Mouse (Mus musculus) heart, embryonic 13.5 days (tissue): ENCODE results near the gene Fmnl2. TPM values are rescaled to one million over a fixed set of nuclear protein-coding genes. Genes with fewer than 3 reads are reported as not detected.

Experiments used
- ATAC-seq: fragments of 200-750 bp; cut with Nextera tagmentation; 2 replicates; pipeline ENCODE4 v1.8.0; 2017; ENCODE audit warnings: moderate TSS enrichment; ENCODE audit not compliant: insufficient number of reproducible peaks, low FRiP score, low TSS enrichment; ENCODE audit errors: extremely low read depth
- H3K27ac ChIP-seq: fragments of 300-500 bp; sonication (generic); replicated peaks from 2 replicates; pipeline ENCODE4 v1.5.1; 2015; ENCODE audit warnings: moderate library complexity, mild to moderate bottlenecking, inconsistent platforms
- H3K27me3 ChIP-seq: fragments of 300-500 bp; sonication (generic); replicated peaks from 2 replicates; pipeline ENCODE4 v1.6.1; 2015; ENCODE audit warnings: mild to moderate bottlenecking, inconsistent platforms
- H3K36me3 ChIP-seq: fragments of 300-500 bp; sonication (generic); 2 replicates; pipeline ENCODE4 v1.6.1; 2015; ENCODE audit warnings: mild to moderate bottlenecking, inconsistent platforms
- H3K4me1 ChIP-seq: fragments of 300-500 bp; sonication (generic); 2 replicates; pipeline ENCODE4 v1.6.1; 2015; ENCODE audit warnings: inconsistent platforms
- H3K4me2 ChIP-seq: fragments of 300-500 bp; sonication (generic); 2 replicates; pipeline ENCODE4 v1.6.1; 2015; ENCODE audit warnings: inconsistent platforms, mild to moderate bottlenecking, moderate library complexity
- H3K4me3 ChIP-seq: fragments of 300-500 bp; sonication (generic); 2 replicates; pipeline ENCODE4 v1.5.1; 2015; ENCODE audit warnings: moderate library complexity, mild to moderate bottlenecking, inconsistent platforms
- H3K9ac ChIP-seq: fragments of 300-500 bp; sonication (generic); 2 replicates; pipeline ENCODE4 v1.6.1; 2015; ENCODE audit warnings: inconsistent platforms, mild to moderate bottlenecking, moderate library complexity
- H3K9me3 ChIP-seq: fragments of 300-500 bp; sonication (generic); 2 replicates; pipeline ENCODE4 v1.6.1; 2016; ENCODE audit warnings: inconsistent platforms
- WGBS: fragments of 180-500 bp; shearing (Covaris S2); methylation state at CpG from one replicate; pipeline ENCODE4 v1.1.7; 2015; ENCODE audit warnings: mixed read lengths; 5-methylcytosine and 5-hydroxymethylcytosine counted together
- polyA plus RNA-seq: library from polyadenylated mRNA; unstranded; fragments of >200 nt; fragmentation: Nextera tagmentation; extraction: Ambion mirVana; gene quantifications from 2 replicates; pipeline ENCODE4 v1.2.1, GENCODE M21; 2015

Gene Fmnl2
- polyA plus RNA-seq, 1 experiment from 2014 or later, result 1.2 TPM

- Histone ChIP-seq H3K36me3 (no peaks in the 10 kb centered on the region), H3K27ac (no peak overlapping the region), H3K9ac (no peak overlapping the region), H3K4me1 (no peaks in the 10 kb centered on the region), H3K9me3 (no peaks in the 10 kb centered on the region), H3K4me3 (no peak overlapping the region), H3K27me3 (no peaks in the 10 kb centered on the region), H3K4me2 (no peak overlapping the region)
- WGBS, result 76% methylated on average over 3 of the region's 3 CpGs
- ATAC-seq, result no peak
Observed at GRCm38 (mm10) chr2:53088744-53089143, 231.1 kb downstream of the Fmnl2 start.

- Histone ChIP-seq H3K4me2 (no peak overlapping the region), H3K27me3 (no peaks in the 10 kb centered on the region), H3K4me1 (no peaks in the 10 kb centered on the region), H3K9me3 (no peaks in the 10 kb centered on the region), H3K27ac (no peak overlapping the region), H3K9ac (no peak overlapping the region), H3K4me3 (no peak overlapping the region), H3K36me3 (no peaks in the 10 kb centered on the region)
- WGBS, result 79% methylated on average over 9 of the region's 9 CpGs
- no peak for ATAC-seq
Observed at GRCm38 (mm10) chr2:53095031-53095430, 237.4 kb downstream of the Fmnl2 start.

- ATAC-seq, result no peak
- no peaks in the 10 kb centered on the region for H3K9me3 ChIP-seq
- H3K9ac ChIP-seq, result no peak overlapping the region
- no peak overlapping the region for H3K4me2 ChIP-seq
- 89% methylated on average over 3 of the region's 3 CpGs for WGBS
- no peaks in the 10 kb centered on the region for H3K4me1 ChIP-seq
- no peaks in the 10 kb centered on the region for H3K36me3 ChIP-seq
- H3K4me3 ChIP-seq, result no peak overlapping the region
- no peaks in the 10 kb centered on the region for H3K27me3 ChIP-seq
- H3K27ac ChIP-seq, result no peak overlapping the region
Observed at GRCm38 (mm10) chr2:53095489-53095888, 237.8 kb downstream of the Fmnl2 start.

GRCm38 (mm10) chr2:53100093-53100492 is 242.4 kb downstream of the Fmnl2 start:
- Histone ChIP-seq H3K27ac (no peak overlapping the region), H3K4me1 (no peaks in the 10 kb centered on the region), H3K9me3 (no peaks in the 10 kb centered on the region), H3K4me3 (no peak overlapping the region), H3K9ac (no peak overlapping the region), H3K4me2 (no peak overlapping the region), H3K27me3 (no peaks in the 10 kb centered on the region), H3K36me3 (no peaks in the 10 kb centered on the region)
- no peak for ATAC-seq
- WGBS, result 47% methylated on average over 2 of the region's 2 CpGs

- Histone ChIP-seq H3K36me3 (no peaks in the 10 kb centered on the region; the same call in 1 of the 2 replicates), H3K9me3 (no peaks in the 10 kb centered on the region), H3K27me3 (no peaks in the 10 kb centered on the region), H3K27ac (no peak overlapping the region), H3K4me3 (no peak overlapping the region), H3K9ac (no peak overlapping the region), H3K4me1 (no peaks in the 10 kb centered on the region), H3K4me2 (no peak overlapping the region)
- ATAC-seq, result no peak
- 78% methylated on average over 11 of the region's 11 CpGs for WGBS
Observed at GRCm38 (mm10) chr2:53101885-53102740, 244.5 kb downstream of the Fmnl2 start.

GRCm38 (mm10) chr2:53102901-53103300 is 245.2 kb downstream of the Fmnl2 start:
- Histone ChIP-seq H3K4me3 (no peak overlapping the region), H3K36me3 (peaks cover 5% of the 10 kb centered on the region; the same call in 1 of the 2 replicates), H3K4me1 (no peaks in the 10 kb centered on the region), H3K4me2 (no peak overlapping the region), H3K9me3 (no peaks in the 10 kb centered on the region), H3K27ac (no peak overlapping the region), H3K9ac (no peak overlapping the region), H3K27me3 (no peaks in the 10 kb centered on the region)
- no peak for ATAC-seq
- WGBS, result 79% methylated on average over 2 of the region's 2 CpGs

GRCm38 (mm10) chr2:53105408-53105807 is 247.7 kb downstream of the Fmnl2 start:
- Histone ChIP-seq H3K9ac (no peak overlapping the region), H3K4me3 (no peak overlapping the region), H3K36me3 (peaks cover 5% of the 10 kb centered on the region; the same call in 1 of the 2 replicates), H3K9me3 (no peaks in the 10 kb centered on the region), H3K4me1 (no peaks in the 10 kb centered on the region), H3K27me3 (no peaks in the 10 kb centered on the region), H3K27ac (no peak overlapping the region), H3K4me2 (no peak overlapping the region)
- 86% methylated on average over 10 of the region's 10 CpGs for WGBS
- ATAC-seq, result no peak

GRCm38 (mm10) chr2:53106056-53106455 is 248.4 kb downstream of the Fmnl2 start:
- ATAC-seq, result no peak
- H3K4me1 ChIP-seq, result no peaks in the 10 kb centered on the region
- WGBS, result 52% methylated on average over 7 of the region's 7 CpGs

GRCm38 (mm10) chr2:53106472-53106871 is 248.8 kb downstream of the Fmnl2 start:
- ATAC-seq, result no peak
- Histone ChIP-seq H3K4me3 (no peak overlapping the region), H3K4me1 (no peaks in the 10 kb centered on the region), H3K27ac (no peak overlapping the region), H3K4me2 (no peak overlapping the region), H3K36me3 (peaks cover 5% of the 10 kb centered on the region; the same call in 1 of the 2 replicates), H3K9me3 (no peaks in the 10 kb centered on the region), H3K9ac (no peak overlapping the region), H3K27me3 (no peaks in the 10 kb centered on the region)
- 77% methylated on average over 8 of the region's 8 CpGs for WGBS

More at GRCm38 (mm10) chr2:53106056-53106455, 248.4 kb downstream of the Fmnl2 start:
- Histone ChIP-seq H3K4me3 (no peak overlapping the region), H3K27me3 (no peaks in the 10 kb centered on the region), H3K27ac (no peak overlapping the region), H3K36me3 (peaks cover 5% of the 10 kb centered on the region; the same call in 1 of the 2 replicates), H3K9ac (no peak overlapping the region), H3K4me2 (no peak overlapping the region), H3K9me3 (no peaks in the 10 kb centered on the region)

- peaks cover 5% of the 10 kb centered on the region; the same call in 1 of the 2 replicates for H3K36me3 ChIP-seq
- H3K9me3 ChIP-seq, result no peaks in the 10 kb centered on the region
- H3K4me3 ChIP-seq, result no peak overlapping the region
- no peaks in the 10 kb centered on the region for H3K27me3 ChIP-seq
- ATAC-seq, result no peak
- H3K27ac ChIP-seq, result no peak overlapping the region
- no peak overlapping the region for H3K9ac ChIP-seq
- no peak overlapping the region for H3K4me2 ChIP-seq
- H3K4me1 ChIP-seq, result no peaks in the 10 kb centered on the region
- 74% methylated on average over 5 of the region's 5 CpGs for WGBS
Observed at GRCm38 (mm10) chr2:53108547-53108946, 250.9 kb downstream of the Fmnl2 start.

GRCm38 (mm10) chr2:53121797-53122196 is 264.1 kb downstream of the Fmnl2 start:
- no peak for ATAC-seq
- H3K27me3 ChIP-seq, result no peaks in the 10 kb centered on the region
- H3K27ac ChIP-seq, result no peak overlapping the region
- WGBS, result 66% methylated on average over 5 of the region's 5 CpGs
- H3K9me3 ChIP-seq, result no peaks in the 10 kb centered on the region
- H3K9ac ChIP-seq, result no peak overlapping the region
- no peak overlapping the region for H3K4me2 ChIP-seq
- no peaks in the 10 kb centered on the region for H3K4me1 ChIP-seq
- H3K36me3 ChIP-seq, result peaks cover 16% of the 10 kb centered on the region
- no peak overlapping the region for H3K4me3 ChIP-seq

- H3K27ac ChIP-seq, result no peak overlapping the region
- ATAC-seq, result no peak
- no peaks in the 10 kb centered on the region for H3K27me3 ChIP-seq
- H3K4me2 ChIP-seq, result no peak overlapping the region
- no peaks in the 10 kb centered on the region for H3K4me1 ChIP-seq
- WGBS, result 75% methylated on average over 3 of the region's 3 CpGs
- H3K9me3 ChIP-seq, result no peaks in the 10 kb centered on the region
- H3K36me3 ChIP-seq, result peaks cover 12% of the 10 kb centered on the region
- H3K4me3 ChIP-seq, result no peak overlapping the region
- H3K9ac ChIP-seq, result no peak overlapping the region
Observed at GRCm38 (mm10) chr2:53125998-53126397, 268.3 kb downstream of the Fmnl2 start.
